Mouse (Mus musculus) megakaryocyte, embryonic 14.5 days (primary cell): ENCODE measurements around the gene Nmnat3.

ENCODE experiments used
- FLI1 ChIP-seq: IDR thresholded peaks from 2 replicates; pipeline ENCODE4 v1.6.1; 2012; ENCODE audit warnings: low read length, inconsistent platforms, mixed read lengths
- GATA1 ChIP-seq: IDR thresholded peaks from 3 replicates; pipeline ENCODE4 v1.6.1; 2012; ENCODE audit warnings: mixed read lengths, low read length, inconsistent platforms, borderline replicate concordance

DNA sequence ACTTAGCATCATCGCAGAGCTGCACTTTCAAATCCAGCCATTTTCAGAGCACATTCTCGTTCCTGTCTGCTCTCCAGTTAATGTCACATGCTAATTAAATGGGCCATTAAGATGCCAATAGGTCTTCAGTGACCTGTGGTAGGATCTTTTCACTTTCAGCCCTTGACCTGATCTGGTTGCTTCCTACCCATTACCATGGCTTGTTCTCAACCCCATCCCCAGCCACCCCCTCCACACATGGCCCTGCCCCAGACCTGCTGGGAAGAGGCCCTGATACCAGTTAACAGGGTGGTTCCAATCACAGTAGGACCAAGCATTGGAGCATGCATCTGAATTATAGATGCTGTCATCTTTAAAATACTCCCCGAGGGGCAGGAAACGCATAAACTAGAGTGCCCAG, 30.7 kb downstream of the Nmnat3 start:
- no peak for TF ChIP-seq GATA1
- no peak for TF ChIP-seq FLI1
